Mouse (Mus musculus): ENCODE data around the gene 4930474N05Rik.

4930474N05Rik gene

GRCm38 (mm10) chr14:36094617-36095016 lies at the start of gene 4930474N05Rik:
Gene 4930474N05Rik, plus strand, starts transcription at chr14:36094917.
- no peak for DNase-seq

GRCm38 (mm10) chr14:36048746-36049391 lies 45.8 kb upstream of the 4930474N05Rik start:
- DNase-seq, result no peak

GRCm38 (mm10) chr14:36053281-36053680 lies 41.4 kb upstream of the 4930474N05Rik start:
- no peak for DNase-seq

GRCm38 (mm10) chr14:36098528-36098927 lies 3.8 kb downstream of the 4930474N05Rik start:
- no peak for DNase-seq

GRCm38 (mm10) chr14:36099647-36100046 lies 4.9 kb downstream of the 4930474N05Rik start:
- no peak for DNase-seq

GRCm38 (mm10) chr14:36100731-36101130 lies 6.0 kb downstream of the 4930474N05Rik start:
- DNase-seq, result no peak

- DNase-seq, result no peak
These were observed 19.8 kb downstream of the 4930474N05Rik start for GRCm38 (mm10) chr14:36114481-36114880.

- no peak for DNase-seq
These were observed 29.1 kb downstream of the 4930474N05Rik start for GRCm38 (mm10) chr14:36123775-36124335.

GRCm38 (mm10) chr14:36135749-36136148 lies 41.0 kb downstream of the 4930474N05Rik start:
- no peak for DNase-seq

GRCm38 (mm10) chr14:36137696-36138095 lies 43.0 kb downstream of the 4930474N05Rik start:
- DNase-seq, result no peak

GRCm38 (mm10) chr14:36145261-36145660 lies 50.5 kb downstream of the 4930474N05Rik start:
- no peak for DNase-seq
